Mouse (Mus musculus) forebrain, postnatal 0 days (tissue): ENCODE measurements at regions not wholly inside any gene's neighbourhood (a gene's known extent, or its start where the extent isn't known, plus 50 kb on each side); places are given as distances from the start of the nearest gene placed in this dataset.
A peak's percentile ranks its signal among the peaks of the same experiment; 100 is the strongest.

Source experiments
- ATAC-seq: fragments of 200-750 bp; cut with Nextera tagmentation; 2 replicates; pipeline ENCODE4 v1.8.0; 2017; ENCODE audit warnings: mild to moderate bottlenecking, moderate library complexity
- DNase-seq: peaks from one replicate; pipeline ENCODE4 v3.0.0-alpha.2; 2015
- H3K27ac ChIP-seq: fragments of 300-500 bp; sonication (generic); 2 replicates; pipeline ENCODE4 v1.5.1; 2014; ENCODE audit warnings: low read depth, mild to moderate bottlenecking, antibody characterized with exemption, low read length, moderate library complexity, mixed read lengths
- H3K27me3 ChIP-seq: fragments of 300-500 bp; sonication (generic); 2 replicates; pipeline ENCODE4 v1.6.1; 2014; ENCODE audit warnings: mild to moderate bottlenecking, low read length, mixed read lengths; ENCODE audit not compliant: insufficient read depth
- H3K36me3 ChIP-seq: fragments of 300-500 bp; sonication (generic); 2 replicates; pipeline ENCODE4 v1.6.1; 2014; ENCODE audit warnings: mild to moderate bottlenecking, moderate library complexity; ENCODE audit not compliant: insufficient read depth
- H3K4me1 ChIP-seq: fragments of 300-500 bp; sonication (generic); 2 replicates; pipeline ENCODE4 v1.6.1; 2014; ENCODE audit warnings: antibody characterized with exemption; ENCODE audit not compliant: insufficient read depth
- H3K4me2 ChIP-seq: fragments of 300-500 bp; sonication (generic); 2 replicates; pipeline ENCODE4 v1.6.1; 2014; ENCODE audit warnings: low read depth, mild to moderate bottlenecking, moderate library complexity
- H3K4me3 ChIP-seq: fragments of 300-500 bp; sonication (generic); 2 replicates; pipeline ENCODE4 v1.5.1; 2014; ENCODE audit warnings: low read depth, low read length, mixed read lengths
- H3K9ac ChIP-seq: fragments of 300-500 bp; sonication (generic); 2 replicates; pipeline ENCODE4 v1.6.1; 2014; ENCODE audit warnings: mild to moderate bottlenecking
- H3K9me3 ChIP-seq: fragments of 300-500 bp; sonication (generic); 2 replicates; pipeline ENCODE4 v1.6.1; 2016; ENCODE audit warnings: low read length
- CTCF ChIP-seq: sonication (generic); IDR thresholded peaks from 2 replicates; pipeline ENCODE4 v1.5.1; 2016; ENCODE audit warnings: antibody characterized with exemption, control low read depth, low read depth
- WGBS: fragments of 180-500 bp; shearing (Covaris S2); extraction: QIAGEN DNeasy Blood & Tissue Kit; methylation state at CpG from one replicate; pipeline ENCODE4 v1.1.7; 2014; 5-methylcytosine and 5-hydroxymethylcytosine counted together

DNA sequence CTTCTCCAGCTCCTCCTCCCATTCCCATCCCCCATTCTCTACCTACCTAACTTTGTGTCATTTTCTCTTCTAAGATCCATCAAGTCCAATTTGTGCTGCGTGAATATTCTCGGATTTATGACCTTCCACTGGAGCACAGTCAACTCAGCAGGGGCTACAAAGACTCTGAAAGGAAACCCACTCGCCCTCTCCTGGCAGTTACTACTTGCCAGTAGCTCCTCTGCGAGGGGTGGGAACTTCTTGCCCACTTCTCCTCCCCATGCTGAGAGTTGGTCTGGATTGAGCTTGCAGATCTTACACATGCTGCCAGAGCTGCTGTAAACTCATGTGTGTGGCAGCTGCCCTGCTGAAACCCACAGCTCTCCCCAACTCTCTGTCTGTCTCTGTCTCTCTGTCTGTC is 57.1 kb upstream of the Rad23b start:
- Histone ChIP-seq H3K27me3 (no peaks in the 10 kb centered on the region), H3K36me3 (no peaks in the 10 kb centered on the region), H3K9me3 (no peaks in the 10 kb centered on the region), H3K4me3 (no peak overlapping the region), H3K9ac (no peak overlapping the region), H3K4me1 (0 out of 2 replicates have a peak, but pooled peaks cover 6% of the 10 kb centered on the region), H3K4me2 (no peak overlapping the region), H3K27ac (no peak overlapping the region)
- DNase-seq (peak; percentile 13), ATAC-seq (no peak)
- TF ChIP-seq CTCF: no peak
- 13% methylated on average over 4 of the region's 4 CpGs for WGBS

- DNase-seq: peak; percentile 11
- no peak for TF ChIP-seq CTCF
Observed at GRCm38 (mm10) chr4:55293347-55294079, 56.3 kb upstream of the Rad23b start.

GRCm38 (mm10) chr4:55294255-55294687 is 55.6 kb upstream of the Rad23b start:
- Histone ChIP-seq H3K9ac (peak overlapping the region; percentile 78), H3K4me2 (peak overlapping the region; percentile 57), H3K36me3 (no peaks in the 10 kb centered on the region), H3K27me3 (no peaks in the 10 kb centered on the region), H3K27ac (peak overlapping the region; percentile 89), H3K4me1 (0 out of 2 replicates have a peak, but pooled peaks cover 6% of the 10 kb centered on the region), H3K9me3 (no peaks in the 10 kb centered on the region), H3K4me3 (peak overlapping the region; percentile 43)
- ATAC-seq (peak; percentile 95), DNase-seq (peak; percentile 87)
- under 1% methylated on average over 14 of the region's 14 CpGs for WGBS
- TF ChIP-seq CTCF: peak; percentile 53

More at GRCm38 (mm10) chr4:55293347-55294079, 56.3 kb upstream of the Rad23b start:
- peak; percentile 26 for ATAC-seq
- Histone ChIP-seq H3K27me3 (no peaks in the 10 kb centered on the region), H3K36me3 (no peaks in the 10 kb centered on the region), H3K4me1 (0 out of 2 replicates have a peak, but pooled peaks cover 6% of the 10 kb centered on the region), H3K4me3 (peak overlapping the region; percentile 43; the same call in 1 of the 2 replicates), H3K4me2 (peak overlapping the region; percentile 57), H3K27ac (peak overlapping the region; percentile 89; the same call in 1 of the 2 replicates), H3K9me3 (no peaks in the 10 kb centered on the region), H3K9ac (peak overlapping the region; percentile 10; the same call in 1 of the 2 replicates)
- 5% methylated on average over 5 of the region's 5 CpGs for WGBS

DNA sequence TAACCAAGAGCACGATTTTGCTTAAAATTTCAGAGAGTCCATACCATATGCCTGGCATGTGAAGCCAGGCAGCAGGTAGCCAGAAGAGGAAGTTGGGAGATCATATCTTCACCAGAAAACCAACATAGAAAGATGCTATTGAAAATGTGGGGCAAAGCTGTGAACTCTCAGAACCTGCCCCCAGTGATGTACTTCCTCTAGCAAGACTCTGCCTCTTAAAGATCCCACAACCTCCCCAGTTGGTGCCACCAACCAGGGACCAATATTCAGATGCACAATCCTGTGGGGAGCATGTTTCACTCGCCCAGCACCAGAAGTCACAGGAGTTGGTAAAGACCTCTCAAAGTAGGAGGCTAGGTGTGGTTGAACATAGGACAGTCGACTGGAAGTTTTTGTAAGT is 52.0 kb upstream of the Rad23b start:
- Histone ChIP-seq H3K36me3 (no peaks in the 10 kb centered on the region), H3K9me3 (no peaks in the 10 kb centered on the region), H3K27me3 (no peaks in the 10 kb centered on the region), H3K4me3 (no peak overlapping the region), H3K4me1 (0 out of 2 replicates have a peak, but pooled peaks cover 6% of the 10 kb centered on the region), H3K4me2 (no peak overlapping the region), H3K9ac (no peak overlapping the region), H3K27ac (no peak overlapping the region)
- WGBS: 88% methylated on average over 3 of the region's 3 CpGs
- TF ChIP-seq CTCF: no peak
- ATAC-seq: no peak
- no peak for DNase-seq
